Mouse (Mus musculus): ENCODE results near the gene Ptma. TPM values are rescaled to one million over a fixed set of nuclear protein-coding genes. Genes with fewer than 3 reads are reported as not detected.
A peak's percentile ranks its signal among the peaks of the same experiment; 100 is the strongest.

The Ptma gene
- polyA plus RNA-seq, 1 experiment from 2014 or later, result 2,826 TPM

- no peak overlapping the region for H3K4me3 ChIP-seq (ENCODE audit: low read depth, low read length)
- no peaks in the 10 kb centered on the region for H3K36me3 ChIP-seq (ENCODE audit: control insufficient read depth, insufficient read depth, low read length)
- DNase-seq (ENCODE audit: low spot score) (no peak), ATAC-seq (replicated peaks; ENCODE audit: low FRiP score, low TSS enrichment, low read depth) (no peak)
- 60% methylated on average over 4 of the region's 4 CpGs for WGBS
- no peaks in the 10 kb centered on the region for H3K27me3 ChIP-seq (replicated peaks; ENCODE audit: control insufficient read depth, insufficient read depth, low read length)
- H3K4me1 ChIP-seq (replicated peaks; ENCODE audit: control insufficient read depth, insufficient read depth, low read length), result peaks cover 45% of the 10 kb centered on the region
- no peak overlapping the region for H3K4me2 ChIP-seq (ENCODE audit: low read length)
- no peaks in the 10 kb centered on the region for H3K9me3 ChIP-seq (ENCODE audit: control insufficient read depth, low read length)
- no peak overlapping the region for H3K27ac ChIP-seq (ENCODE audit: low read depth)
- H3K9ac ChIP-seq (ENCODE audit: low read length), result no peak overlapping the region
These were observed 25.8 kb upstream of the Ptma start for GRCm38 (mm10) chr1:86500681-86501080.

GRCm38 (mm10) chr1:86501114-86501532 lies 25.4 kb upstream of the Ptma start:
- H3K27me3 ChIP-seq (replicated peaks; ENCODE audit: control insufficient read depth, insufficient read depth, low read length), result no peaks in the 10 kb centered on the region
- no peaks in the 10 kb centered on the region for H3K9me3 ChIP-seq (ENCODE audit: control insufficient read depth, low read length)
- DNase-seq (ENCODE audit: low spot score), result peak; percentile 82
- ATAC-seq (replicated peaks; ENCODE audit: low FRiP score, low TSS enrichment, low read depth), result no peak
- H3K4me1 ChIP-seq (replicated peaks; ENCODE audit: control insufficient read depth, insufficient read depth, low read length), result peaks cover 46% of the 10 kb centered on the region
- H3K27ac ChIP-seq (ENCODE audit: low read depth), result no peak overlapping the region
- WGBS, result 39% methylated on average over 6 of the region's 6 CpGs
- no peak overlapping the region for H3K4me2 ChIP-seq (ENCODE audit: low read length)
- H3K9ac ChIP-seq (ENCODE audit: low read length), result no peak overlapping the region
- no peak overlapping the region for H3K4me3 ChIP-seq (ENCODE audit: low read depth, low read length)
- no peaks in the 10 kb centered on the region for H3K36me3 ChIP-seq (ENCODE audit: control insufficient read depth, insufficient read depth, low read length)

GRCm38 (mm10) chr1:86501559-86501958 lies 25.0 kb upstream of the Ptma start:
- DNase-seq (ENCODE audit: low spot score), result peak; percentile 100
- Histone ChIP-seq H3K36me3 (ENCODE audit: control insufficient read depth, insufficient read depth, low read length) (no peaks in the 10 kb centered on the region), H3K4me1 (replicated peaks; ENCODE audit: control insufficient read depth, insufficient read depth, low read length) (peaks cover 46% of the 10 kb centered on the region), H3K9me3 (ENCODE audit: control insufficient read depth, low read length) (no peaks in the 10 kb centered on the region), H3K27me3 (replicated peaks; ENCODE audit: control insufficient read depth, insufficient read depth, low read length) (no peaks in the 10 kb centered on the region), H3K4me2 (ENCODE audit: low read length) (no peak overlapping the region), H3K27ac (ENCODE audit: low read depth) (0 out of 2 replicates have a peak overlapping the region, but pooled peaks have one; percentile 3), H3K9ac (ENCODE audit: low read length) (no peak overlapping the region), H3K4me3 (ENCODE audit: low read depth, low read length) (no peak overlapping the region)
- ATAC-seq (replicated peaks; ENCODE audit: low FRiP score, low TSS enrichment, low read depth), result peak; percentile 6; the same call in 1 of the 2 replicates
- 3% methylated on average over 4 of the region's 4 CpGs for WGBS

GRCm38 (mm10) chr1:86502221-86503048 lies 24.1 kb upstream of the Ptma start:
- peak overlapping the region; percentile 34; the same call in 1 of the 2 replicates for H3K9ac ChIP-seq (ENCODE audit: low read length)
- ATAC-seq (replicated peaks; ENCODE audit: low FRiP score, low TSS enrichment, low read depth), result no peak
- H3K4me3 ChIP-seq (ENCODE audit: low read depth, low read length), result no peak overlapping the region
- H3K27ac ChIP-seq (ENCODE audit: low read depth), result peak overlapping the region; percentile 98
- H3K27me3 ChIP-seq (replicated peaks; ENCODE audit: control insufficient read depth, insufficient read depth, low read length), result no peaks in the 10 kb centered on the region
- no peaks in the 10 kb centered on the region for H3K36me3 ChIP-seq (ENCODE audit: control insufficient read depth, insufficient read depth, low read length)
- DNase-seq (ENCODE audit: low spot score), result peak; percentile 62
- peaks cover 41% of the 10 kb centered on the region for H3K4me1 ChIP-seq (replicated peaks; ENCODE audit: control insufficient read depth, insufficient read depth, low read length)
- no peaks in the 10 kb centered on the region for H3K9me3 ChIP-seq (ENCODE audit: control insufficient read depth, low read length)
- peak overlapping the region; percentile 60 for H3K4me2 ChIP-seq (ENCODE audit: low read length)
- 23% methylated on average over 16 of the region's 17 CpGs for WGBS

- peak overlapping the region; percentile 67 for H3K9ac ChIP-seq (ENCODE audit: low read length)
- WGBS, result 13% methylated on average over 16 of the region's 16 CpGs
- ATAC-seq (replicated peaks; ENCODE audit: low FRiP score, low TSS enrichment, low read depth) (peak; percentile 29), DNase-seq (ENCODE audit: low spot score) (peak; percentile 72)
- H3K4me1 ChIP-seq (replicated peaks; ENCODE audit: control insufficient read depth, insufficient read depth, low read length), result peaks cover 40% of the 10 kb centered on the region
- peak overlapping the region; percentile 40 for H3K4me3 ChIP-seq (ENCODE audit: low read depth, low read length)
- H3K36me3 ChIP-seq (ENCODE audit: control insufficient read depth, insufficient read depth, low read length), result no peaks in the 10 kb centered on the region
- H3K27ac ChIP-seq (ENCODE audit: low read depth), result peak overlapping the region; percentile 98
- H3K4me2 ChIP-seq (ENCODE audit: low read length), result peak overlapping the region; percentile 60
- no peaks in the 10 kb centered on the region for H3K27me3 ChIP-seq (replicated peaks; ENCODE audit: control insufficient read depth, insufficient read depth, low read length)
- H3K9me3 ChIP-seq (ENCODE audit: control insufficient read depth, low read length), result no peaks in the 10 kb centered on the region
These were observed 23.3 kb upstream of the Ptma start for GRCm38 (mm10) chr1:86503165-86503747.

GRCm38 (mm10) chr1:86503906-86504696 lies 22.4 kb upstream of the Ptma start:
- Histone ChIP-seq H3K27ac (ENCODE audit: low read depth) (peak overlapping the region; percentile 98), H3K27me3 (replicated peaks; ENCODE audit: control insufficient read depth, insufficient read depth, low read length) (no peaks in the 10 kb centered on the region), H3K4me1 (replicated peaks; ENCODE audit: control insufficient read depth, insufficient read depth, low read length) (peaks cover 33% of the 10 kb centered on the region), H3K4me2 (ENCODE audit: low read length) (peak overlapping the region; percentile 60), H3K36me3 (ENCODE audit: control insufficient read depth, insufficient read depth, low read length) (no peaks in the 10 kb centered on the region), H3K9ac (ENCODE audit: low read length) (peak overlapping the region; percentile 67), H3K9me3 (ENCODE audit: control insufficient read depth, low read length) (no peaks in the 10 kb centered on the region), H3K4me3 (ENCODE audit: low read depth, low read length) (peak overlapping the region; percentile 40)
- under 1% methylated on average over 60 of the region's 64 CpGs for WGBS
- ATAC-seq (replicated peaks; ENCODE audit: low FRiP score, low TSS enrichment, low read depth), result peak; percentile 88
- DNase-seq (ENCODE audit: low spot score), result peak; percentile 96

GRCm38 (mm10) chr1:86504697-86505421 lies 21.7 kb upstream of the Ptma start:
- Histone ChIP-seq H3K36me3 (ENCODE audit: control insufficient read depth, insufficient read depth, low read length) (no peaks in the 10 kb centered on the region), H3K4me2 (ENCODE audit: low read length) (peak overlapping the region; percentile 60), H3K27me3 (replicated peaks; ENCODE audit: control insufficient read depth, insufficient read depth, low read length) (no peaks in the 10 kb centered on the region), H3K4me1 (replicated peaks; ENCODE audit: control insufficient read depth, insufficient read depth, low read length) (peaks cover 37% of the 10 kb centered on the region), H3K9ac (ENCODE audit: low read length) (peak overlapping the region; percentile 67), H3K9me3 (ENCODE audit: control insufficient read depth, low read length) (no peaks in the 10 kb centered on the region), H3K4me3 (ENCODE audit: low read depth, low read length) (peak overlapping the region; percentile 40), H3K27ac (ENCODE audit: low read depth) (peak overlapping the region; percentile 98)
- DNase-seq (ENCODE audit: low spot score), result peak; percentile 74
- no peak for ATAC-seq (replicated peaks; ENCODE audit: low FRiP score, low TSS enrichment, low read depth)
- WGBS, result 17% methylated on average over 19 of the region's 19 CpGs

GRCm38 (mm10) chr1:86505461-86505860 lies 21.1 kb upstream of the Ptma start:
- Histone ChIP-seq H3K36me3 (ENCODE audit: control insufficient read depth, insufficient read depth, low read length) (no peaks in the 10 kb centered on the region), H3K9me3 (ENCODE audit: control insufficient read depth, low read length) (no peaks in the 10 kb centered on the region), H3K27ac (ENCODE audit: low read depth) (peak overlapping the region; percentile 98), H3K4me2 (ENCODE audit: low read length) (peak overlapping the region; percentile 60; the same call in 1 of the 2 replicates), H3K4me3 (ENCODE audit: low read depth, low read length) (no peak overlapping the region), H3K9ac (ENCODE audit: low read length) (peak overlapping the region; percentile 67), H3K27me3 (replicated peaks; ENCODE audit: control insufficient read depth, insufficient read depth, low read length) (no peaks in the 10 kb centered on the region), H3K4me1 (replicated peaks; ENCODE audit: control insufficient read depth, insufficient read depth, low read length) (peaks cover 37% of the 10 kb centered on the region)
- no peak for ATAC-seq (replicated peaks; ENCODE audit: low FRiP score, low TSS enrichment, low read depth)
- WGBS, result 100% methylated on average over 1 of the region's 1 CpGs
- no peak for DNase-seq (ENCODE audit: low spot score)

All from intestine, embryonic 14.5 days (tissue).